Mouse (Mus musculus) intestine, postnatal 0 days (tissue): ENCODE data around the gene Prmt8. TPM values are rescaled to one million over a fixed set of nuclear protein-coding genes. Genes with fewer than 3 reads are reported as not detected.

ENCODE experiments used
- ATAC-seq: fragments of 200-750 bp; cut with Nextera tagmentation; 2 replicates; pipeline ENCODE4 v1.8.0; 2017; ENCODE audit warnings: mild to moderate bottlenecking, moderate TSS enrichment, moderate library complexity
- H3K27ac ChIP-seq: fragments of 300-500 bp; sonication (generic); 2 replicates; pipeline ENCODE4 v1.5.1; 2014; ENCODE audit warnings: mild to moderate bottlenecking, low read depth, low read length, moderate library complexity
- H3K27me3 ChIP-seq: fragments of 300-500 bp; sonication (generic); replicated peaks from 2 replicates; pipeline ENCODE4 v1.6.1; 2014; ENCODE audit warnings: low read length, mixed read lengths; ENCODE audit not compliant: control insufficient read depth, insufficient read depth
- H3K36me3 ChIP-seq: fragments of 300-500 bp; sonication (generic); 2 replicates; pipeline ENCODE4 v1.6.1; 2014; ENCODE audit warnings: mild to moderate bottlenecking, moderate library complexity; ENCODE audit not compliant: control insufficient read depth, insufficient read depth
- H3K4me1 ChIP-seq: fragments of 300-500 bp; sonication (generic); replicated peaks from 2 replicates; pipeline ENCODE4 v1.6.1; 2014; ENCODE audit warnings: antibody characterized with exemption, low read length, mixed read lengths; ENCODE audit not compliant: control insufficient read depth, insufficient read depth
- H3K4me2 ChIP-seq: fragments of 300-500 bp; sonication (generic); replicated peaks from 2 replicates; pipeline ENCODE4 v1.6.1; 2014; ENCODE audit warnings: low read depth, mild to moderate bottlenecking, moderate library complexity
- H3K4me3 ChIP-seq: fragments of 300-500 bp; sonication (generic); 2 replicates; pipeline ENCODE4 v1.5.1; 2014; ENCODE audit warnings: low read depth, low read length
- H3K9ac ChIP-seq: fragments of 300-500 bp; sonication (generic); 2 replicates; pipeline ENCODE4 v1.6.1; 2014; ENCODE audit warnings: mild to moderate bottlenecking, low read depth, low read length
- H3K9me3 ChIP-seq: fragments of 300-500 bp; sonication (generic); 2 replicates; pipeline ENCODE4 v1.6.1; 2016; ENCODE audit warnings: mixed run types; ENCODE audit not compliant: control insufficient read depth
- CTCF ChIP-seq: sonication (generic); IDR thresholded peaks from 2 replicates; pipeline ENCODE4 v1.5.1; 2016; ENCODE audit warnings: low read depth, mild to moderate bottlenecking, control low read depth, antibody characterized with exemption, moderate library complexity
- WGBS: fragments of 180-500 bp; shearing (Covaris S2); extraction: QIAGEN DNeasy Blood & Tissue Kit; methylation state at CpG from one replicate; pipeline ENCODE4 v1.1.7; 2014; 5-methylcytosine and 5-hydroxymethylcytosine counted together
- polyA plus RNA-seq: library from polyadenylated mRNA; unstranded; fragments of >200 nt; fragmentation: Nextera tagmentation; extraction: Ambion mirVana; gene quantifications from 2 replicates; pipeline ENCODE4 v1.2.1, GENCODE M21; 2015

The Prmt8 gene
- polyA plus RNA-seq, 1 experiment from 2014 or later: 0.17 TPM

DNA sequence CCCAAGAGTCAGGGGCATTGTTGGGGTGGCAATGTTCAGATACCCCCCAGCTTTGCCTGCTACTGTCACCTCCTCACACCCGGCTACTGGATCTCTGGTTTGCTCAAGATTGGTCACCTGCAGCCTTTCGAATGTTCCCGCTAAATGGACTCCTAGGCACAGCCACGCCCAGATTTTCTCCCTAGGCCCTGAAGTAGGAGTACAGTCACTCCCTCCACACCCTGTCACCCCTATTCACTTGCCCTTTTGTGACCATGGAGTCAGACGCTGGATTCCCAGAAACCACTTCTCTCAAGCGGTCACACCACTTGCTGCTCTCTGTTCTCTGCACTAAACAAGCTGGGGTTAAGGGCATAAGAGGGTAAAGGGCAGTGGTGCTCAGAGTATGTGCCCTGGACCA is 28.1 kb downstream of the Prmt8 start:
- Histone ChIP-seq H3K4me3 (no peak overlapping the region), H3K4me2 (no peak overlapping the region), H3K9ac (no peak overlapping the region), H3K27me3 (no peaks in the 10 kb centered on the region), H3K27ac (no peak overlapping the region), H3K4me1 (no peaks in the 10 kb centered on the region), H3K9me3 (no peaks in the 10 kb centered on the region), H3K36me3 (no peaks in the 10 kb centered on the region)
- no peak for ATAC-seq
- TF ChIP-seq CTCF: no peak
- WGBS: 70% methylated on average over 6 of the region's 6 CpGs

DNA sequence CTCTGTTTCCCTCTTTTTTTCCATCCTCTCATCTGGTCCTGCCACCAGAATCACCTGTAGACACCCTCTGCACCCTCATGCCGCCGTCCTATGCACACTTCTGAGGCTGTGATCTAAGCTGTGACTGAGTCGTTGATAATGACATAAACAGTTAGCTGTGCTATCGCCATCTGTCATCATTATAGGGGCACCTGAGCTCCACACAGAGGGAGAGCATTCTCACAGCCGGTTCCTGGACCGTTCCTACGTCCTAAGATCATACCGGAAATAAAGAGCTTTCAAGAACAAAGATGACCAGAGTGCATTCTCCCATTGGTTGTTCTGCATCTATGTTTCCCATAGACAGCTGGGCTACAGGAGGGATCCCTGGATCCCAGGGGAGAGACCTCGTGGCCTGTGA is 28.6 kb downstream of the Prmt8 start:
- Histone ChIP-seq H3K4me2 (no peak overlapping the region), H3K4me3 (no peak overlapping the region), H3K4me1 (no peaks in the 10 kb centered on the region), H3K9ac (no peak overlapping the region), H3K27me3 (no peaks in the 10 kb centered on the region), H3K27ac (no peak overlapping the region), H3K9me3 (no peaks in the 10 kb centered on the region), H3K36me3 (no peaks in the 10 kb centered on the region)
- no peak for ATAC-seq
- no peak for TF ChIP-seq CTCF
- 70% methylated on average over 9 of the region's 9 CpGs for WGBS

DNA sequence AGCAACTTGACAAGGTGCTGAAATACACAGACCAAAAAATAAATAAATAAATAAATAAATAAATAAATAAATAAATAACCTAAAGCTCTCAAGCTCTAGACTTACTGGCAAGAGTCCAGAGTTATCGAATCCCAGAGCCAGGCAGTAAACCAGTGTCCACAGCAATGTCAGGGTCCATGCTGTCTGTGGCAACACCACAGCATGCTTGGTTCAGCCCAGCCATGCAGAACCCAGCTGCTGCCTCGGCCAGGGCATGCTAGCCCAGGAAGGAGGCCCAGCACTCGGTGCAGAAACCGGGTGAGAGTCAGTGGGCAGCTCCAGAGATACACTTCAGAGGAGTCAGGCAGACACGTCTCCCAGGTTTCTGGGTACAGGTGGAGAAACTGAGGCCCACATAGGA is 29.4 kb downstream of the Prmt8 start:
- Histone ChIP-seq H3K4me1 (no peaks in the 10 kb centered on the region), H3K4me3 (no peak overlapping the region), H3K9me3 (no peaks in the 10 kb centered on the region), H3K27me3 (no peaks in the 10 kb centered on the region), H3K27ac (no peak overlapping the region), H3K9ac (no peak overlapping the region), H3K36me3 (no peaks in the 10 kb centered on the region), H3K4me2 (no peak overlapping the region)
- WGBS: 80% methylated on average over 5 of the region's 5 CpGs
- ATAC-seq: no peak
- no peak for TF ChIP-seq CTCF

DNA sequence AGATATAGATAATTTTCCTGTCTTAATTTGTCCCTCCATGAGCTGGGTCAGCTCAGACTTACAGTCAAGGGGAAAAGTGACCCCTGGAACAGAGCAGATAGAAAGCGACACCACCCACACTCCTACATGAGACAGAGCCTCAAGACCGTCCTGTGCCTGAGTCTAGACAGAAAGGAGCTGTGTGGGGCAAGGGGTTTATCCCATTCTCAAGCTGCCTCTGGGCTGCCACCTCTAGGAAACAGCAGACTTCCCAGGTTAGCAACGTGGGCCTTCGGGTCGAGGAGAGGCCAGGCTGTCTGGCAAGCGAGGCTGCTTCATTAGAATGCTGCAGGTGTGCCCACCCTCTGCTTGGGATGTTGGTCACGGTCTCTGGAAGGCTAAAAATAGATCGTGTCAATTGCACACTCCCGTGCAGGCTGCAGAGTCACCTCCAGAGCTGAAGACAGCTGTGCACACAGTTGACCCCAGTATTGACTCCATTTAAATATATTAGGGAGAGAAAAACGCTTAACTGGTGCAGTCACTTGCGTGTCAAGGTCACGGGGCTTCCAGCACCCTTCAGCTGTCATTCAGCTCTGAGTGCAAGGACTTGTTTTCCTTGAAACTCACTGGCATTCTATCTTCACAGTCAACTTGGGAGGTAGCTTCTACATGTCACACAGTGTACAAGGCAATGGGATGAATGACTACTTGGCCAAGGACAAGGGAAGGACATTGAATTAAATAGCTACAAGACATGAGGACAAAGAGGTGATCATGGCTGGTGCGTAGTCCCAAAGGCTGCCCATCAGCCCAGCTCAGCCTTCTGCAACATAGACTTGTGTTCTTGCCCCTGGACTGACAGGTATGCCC is 33.9 kb downstream of the Prmt8 start:
- Histone ChIP-seq H3K27ac (no peak overlapping the region), H3K4me1 (no peaks in the 10 kb centered on the region), H3K9ac (no peak overlapping the region), H3K27me3 (no peaks in the 10 kb centered on the region), H3K36me3 (no peaks in the 10 kb centered on the region), H3K9me3 (no peaks in the 10 kb centered on the region), H3K4me2 (no peak overlapping the region), H3K4me3 (no peak overlapping the region)
- 55% methylated on average over 13 of the region's 13 CpGs for WGBS
- no peak for TF ChIP-seq CTCF
- no peak for ATAC-seq

DNA sequence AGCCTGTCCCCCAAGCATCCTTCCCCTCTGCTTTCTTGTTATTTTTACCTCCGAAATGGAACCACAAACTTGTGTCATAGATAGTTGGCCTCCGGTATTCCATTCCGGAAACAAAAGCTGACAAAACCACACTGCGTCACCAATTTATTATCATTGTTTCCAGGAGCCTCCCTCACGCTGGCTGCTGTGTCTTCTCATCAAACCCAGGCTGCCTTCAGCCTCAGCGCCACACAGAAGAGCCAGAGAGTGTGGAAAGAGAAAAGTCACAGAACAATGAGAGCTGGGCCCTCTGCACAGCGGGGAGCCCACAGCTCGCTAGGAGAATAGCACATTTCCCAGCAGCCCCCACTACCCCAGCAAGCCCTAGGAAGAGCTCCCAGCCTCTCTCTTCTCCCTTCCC is 46.1 kb downstream of the Prmt8 start:
- TF ChIP-seq CTCF: no peak
- no peak overlapping the region for H3K27ac ChIP-seq
- H3K27me3 ChIP-seq: no peaks in the 10 kb centered on the region
- no peak overlapping the region for H3K9ac ChIP-seq
- no peaks in the 10 kb centered on the region for H3K9me3 ChIP-seq
- no peaks in the 10 kb centered on the region for H3K4me1 ChIP-seq
- no peak overlapping the region for H3K4me2 ChIP-seq
- H3K36me3 ChIP-seq: no peaks in the 10 kb centered on the region
- WGBS: 64% methylated on average over 8 of the region's 8 CpGs
- H3K4me3 ChIP-seq: no peak overlapping the region
- no peak for ATAC-seq

DNA sequence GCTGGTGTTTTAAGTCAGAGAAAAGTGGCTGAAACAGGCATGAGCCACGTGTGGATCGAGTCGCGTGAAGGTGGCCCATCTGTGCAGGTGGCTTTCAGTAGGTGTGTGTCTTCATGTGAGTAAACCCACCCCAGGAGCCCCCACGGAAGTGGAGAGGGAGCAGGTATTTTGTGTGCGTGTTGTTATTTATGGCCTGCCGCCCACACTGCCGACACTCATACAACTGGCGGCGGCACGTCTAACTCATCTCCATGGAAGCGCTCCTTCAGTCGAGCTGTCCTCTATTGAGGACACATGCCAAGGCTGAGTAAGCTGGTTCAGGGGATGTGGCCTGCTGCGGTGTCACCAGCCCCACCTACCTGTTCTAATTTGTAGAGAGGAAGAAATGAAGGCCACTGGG is 49.4 kb downstream of the Prmt8 start:
- Histone ChIP-seq H3K27ac (no peak overlapping the region), H3K9ac (no peak overlapping the region), H3K36me3 (no peaks in the 10 kb centered on the region), H3K4me1 (no peaks in the 10 kb centered on the region), H3K27me3 (no peaks in the 10 kb centered on the region), H3K9me3 (no peaks in the 10 kb centered on the region), H3K4me3 (no peak overlapping the region), H3K4me2 (no peak overlapping the region)
- no peak for ATAC-seq
- no peak for TF ChIP-seq CTCF
- 89% methylated on average over 14 of the region's 14 CpGs for WGBS
